Mouse (Mus musculus): ENCODE measurements around the gene Ndufa3. TPM values are rescaled to one million over a fixed set of nuclear protein-coding genes. Genes with fewer than 3 reads are reported as not detected.

Gene Ndufa3
- total RNA-seq, 1 experiment from 2014 or later: 641 TPM

Small RNA genes within 50 kb of the gene (microRNA-seq; reads per million reads assigned to microRNA genes)
- gene Gm25100: 0 reads per million in 2 experiments
- 3.8 to 4.3 reads per million in 2 experiments for gene Mir3572

Other genes with a start within 250 kb of the Ndufa3 start
- 2.5 and 5.1 TPM in 2 replicates for gene Cacng8, start 226.7 kb upstream of the Ndufa3 start, total RNA-seq (2021)
- not detected in 2 replicates for gene Cacng6, start 193.2 kb upstream of the Ndufa3 start, total RNA-seq (2021)
- gene Tarm1, start 114.7 kb upstream of the Ndufa3 start, total RNA-seq (2021): 1.0 and 1.2 TPM in 2 replicates
- 0.39 TPM in 1 of 2 replicates, not detected in the other for gene Oscar, start 1.2 kb upstream of the Ndufa3 start, total RNA-seq (2021)
- gene Tfpt, start 12.6 kb downstream of the Ndufa3 start, total RNA-seq (2021): 22.8 and 24.4 TPM in 2 replicates
- gene Prpf31, start 12.6 kb downstream of the Ndufa3 start, total RNA-seq (2021): 42.0 and 46.4 TPM in 2 replicates
- 71.6 and 75.9 TPM in 2 replicates for gene Cnot3, start 27.9 kb downstream of the Ndufa3 start, total RNA-seq (2021)
- gene Leng1, start 48.5 kb downstream of the Ndufa3 start, total RNA-seq (2021): 16.2 and 17.1 TPM in 2 replicates
- 13.7 and 20.1 TPM in 2 replicates for gene Tmc4, start 60.2 kb downstream of the Ndufa3 start, total RNA-seq (2021)
- 96.6 and 122 TPM in 2 replicates for gene Tsen34, start 75.5 kb downstream of the Ndufa3 start, total RNA-seq (2021)
- 76.1 and 85.5 TPM in 2 replicates for gene Mboat7, start 76.2 kb downstream of the Ndufa3 start, total RNA-seq (2021)
- 939 and 948 TPM in 2 replicates for gene Rps9, start 86.6 kb downstream of the Ndufa3 start, total RNA-seq (2021)
- 0.76 and 0.85 TPM in 2 replicates for gene Pirb, start 103.0 kb downstream of the Ndufa3 start, total RNA-seq (2021)
- 0.30 TPM in 1 of 2 replicates, not detected in the other for gene Gm15448, start 208.3 kb downstream of the Ndufa3 start, total RNA-seq (2021)
- 0.81 TPM in 1 of 2 replicates, not detected in the other for gene Pira2, start 227.7 kb downstream of the Ndufa3 start, total RNA-seq (2021)